Mouse (Mus musculus): ENCODE data around the gene Cntnap1.
A peak's percentile ranks its signal among the peaks of the same experiment; 100 is the strongest.

Gene Cntnap1

GRCm38 (mm10) chr11:101224337-101224736, 54.0 kb downstream of the Cntnap1 start:
- no peak for DNase-seq

GRCm38 (mm10) chr11:101225331-101226064, 55.2 kb downstream of the Cntnap1 start:
- DNase-seq, result no peak

GRCm38 (mm10) chr11:101226065-101226701, 55.9 kb downstream of the Cntnap1 start, which contains the start of gene Ezh1:
Ezh1 (minus strand) TSS chr11:101226463.
- peak; percentile 84 for DNase-seq

GRCm38 (mm10) chr11:101229361-101229900, 59.1 kb downstream of the Cntnap1 start:
- DNase-seq, result no peak

- no peak for DNase-seq
Measured at GRCm38 (mm10) chr11:101230061-101230511, 59.8 kb downstream of the Cntnap1 start.

GRCm38 (mm10) chr11:101230526-101230925, 60.2 kb downstream of the Cntnap1 start:
- no peak for DNase-seq

- DNase-seq, result no peak
Measured at GRCm38 (mm10) chr11:101230991-101231871, 60.9 kb downstream of the Cntnap1 start.

- DNase-seq, result no peak
Measured at GRCm38 (mm10) chr11:101232010-101232839, 61.9 kb downstream of the Cntnap1 start.

- DNase-seq, result no peak
Measured at GRCm38 (mm10) chr11:101233240-101233639, 62.9 kb downstream of the Cntnap1 start.

- DNase-seq, result no peak
Measured at GRCm38 (mm10) chr11:101234124-101234523, 63.8 kb downstream of the Cntnap1 start.

GRCm38 (mm10) chr11:101235429-101235828, 65.1 kb downstream of the Cntnap1 start:
- DNase-seq, result no peak

- no peak for DNase-seq
Measured at GRCm38 (mm10) chr11:101236782-101237181, 66.5 kb downstream of the Cntnap1 start.

- DNase-seq, result peak; percentile 69
Measured at GRCm38 (mm10) chr11:101238071-101238647, 67.8 kb downstream of the Cntnap1 start.
